Mouse (Mus musculus) cerebellum, postnatal 14 days (tissue): ENCODE data around the gene Ctsll3.

Experiments
- DNase-seq, 2 experiments: peaks; one replicate each; pipeline ENCODE4 v3.0.0; 2021; ENCODE audit warnings: mixed read lengths in 2 of 2

Ctsll3 gene

DNA sequence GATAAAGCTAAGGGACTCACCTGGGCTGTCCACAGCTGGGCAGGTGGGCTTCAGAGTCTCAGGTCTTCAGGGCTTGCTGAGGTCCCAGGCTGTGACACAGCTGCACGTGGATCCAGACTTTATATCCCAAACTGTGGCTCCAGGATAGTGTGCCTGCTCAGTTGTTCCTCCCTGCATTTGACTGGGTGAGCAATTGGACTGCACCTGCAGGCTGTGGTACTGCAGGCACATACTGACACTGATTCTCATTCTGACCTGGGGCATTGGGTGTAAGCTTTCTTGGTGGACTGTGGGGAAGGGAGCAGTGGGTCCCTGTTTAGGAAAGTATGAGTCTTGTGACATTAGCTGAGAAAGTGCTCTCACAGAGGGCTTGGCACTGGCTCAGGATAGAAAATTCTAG lies at the start of gene Ctsll3:
Gene Ctsll3 (minus strand): TSS at position 101 of the 400 bp plus-strand sequence.
- no peak for DNase-seq

DNA sequence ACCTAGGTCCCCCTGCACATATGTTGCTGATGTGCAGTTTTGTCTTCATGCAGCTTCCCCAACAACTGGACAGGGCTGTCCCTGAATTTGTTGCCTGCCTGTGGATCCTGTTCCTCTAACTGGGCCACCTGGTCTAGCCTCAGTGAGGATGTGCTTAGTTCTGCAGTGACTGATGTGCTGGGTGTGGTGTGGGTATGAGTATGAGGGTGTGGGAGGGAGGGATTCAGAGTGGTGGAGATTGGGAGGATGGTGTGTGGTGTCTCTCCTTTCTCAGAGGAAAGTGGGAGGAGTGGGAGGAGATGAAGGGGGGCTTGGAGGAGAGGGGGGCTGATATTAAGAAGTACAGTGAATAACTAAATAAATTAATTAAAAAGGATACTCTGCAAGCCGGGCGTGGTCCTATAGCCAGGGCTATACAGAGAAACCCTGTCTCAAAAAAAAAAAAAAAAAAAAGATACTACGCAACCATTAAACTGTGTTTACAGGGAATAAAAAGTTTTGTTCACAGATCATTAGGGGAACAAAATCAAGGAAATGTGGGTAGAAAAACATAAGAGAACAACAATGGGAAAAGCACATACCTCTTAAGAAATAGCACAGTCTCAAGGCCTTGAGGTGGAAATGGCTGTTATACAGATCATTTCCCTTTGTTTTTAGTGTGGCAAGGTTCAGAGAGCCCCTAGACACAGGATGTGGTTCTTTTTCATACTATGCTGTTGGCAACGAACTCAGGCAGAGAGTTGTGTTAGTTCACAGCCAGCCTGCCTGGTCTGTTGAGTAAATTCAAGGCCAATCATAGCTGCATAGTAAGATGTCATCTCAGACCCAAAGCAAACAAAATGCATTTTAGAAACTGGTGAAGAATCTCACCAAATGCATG lies 45.8 kb upstream of the Ctsll3 start:
- DNase-seq: no peak

DNA sequence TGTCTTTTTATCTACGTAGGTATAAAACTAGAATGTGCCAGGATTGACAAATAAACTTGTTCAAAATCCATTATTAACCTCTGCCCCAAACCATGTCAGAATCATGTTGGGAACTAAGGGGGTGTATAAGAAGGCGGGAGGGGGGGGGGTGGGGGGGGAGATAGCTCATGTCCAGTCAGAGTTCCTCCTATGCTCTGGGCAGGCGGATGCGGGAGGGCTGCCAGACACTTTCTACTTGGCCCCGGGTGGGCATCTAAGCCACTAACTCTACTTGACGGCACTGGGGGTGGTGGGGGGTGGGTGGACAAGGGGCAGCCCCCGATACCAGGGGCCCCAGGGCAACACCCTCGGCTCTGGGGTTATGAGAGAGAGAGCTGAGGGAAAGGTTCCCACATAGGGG lies 40.5 kb upstream of the Ctsll3 start:
- DNase-seq: no peak

DNA sequence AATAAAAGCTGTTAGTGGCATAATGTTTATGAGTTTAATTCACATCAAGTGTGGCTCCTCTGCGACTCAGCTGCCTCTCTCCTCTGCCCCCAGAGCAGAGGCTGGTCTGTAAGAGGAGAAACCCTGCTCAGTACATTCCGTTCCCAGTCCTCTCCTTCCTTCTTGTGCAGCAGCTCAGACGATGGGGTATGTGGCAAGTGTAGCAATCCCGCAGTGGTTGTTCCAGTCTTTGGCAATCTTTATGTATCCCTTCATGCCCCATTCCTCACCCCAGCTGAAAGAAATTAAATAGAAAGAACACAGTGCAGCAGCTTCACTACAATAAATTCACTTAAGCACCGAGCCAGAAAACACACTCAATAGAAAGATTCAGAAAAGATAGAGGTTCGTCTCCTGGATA lies 40.1 kb upstream of the Ctsll3 start:
- no peak for DNase-seq

DNA sequence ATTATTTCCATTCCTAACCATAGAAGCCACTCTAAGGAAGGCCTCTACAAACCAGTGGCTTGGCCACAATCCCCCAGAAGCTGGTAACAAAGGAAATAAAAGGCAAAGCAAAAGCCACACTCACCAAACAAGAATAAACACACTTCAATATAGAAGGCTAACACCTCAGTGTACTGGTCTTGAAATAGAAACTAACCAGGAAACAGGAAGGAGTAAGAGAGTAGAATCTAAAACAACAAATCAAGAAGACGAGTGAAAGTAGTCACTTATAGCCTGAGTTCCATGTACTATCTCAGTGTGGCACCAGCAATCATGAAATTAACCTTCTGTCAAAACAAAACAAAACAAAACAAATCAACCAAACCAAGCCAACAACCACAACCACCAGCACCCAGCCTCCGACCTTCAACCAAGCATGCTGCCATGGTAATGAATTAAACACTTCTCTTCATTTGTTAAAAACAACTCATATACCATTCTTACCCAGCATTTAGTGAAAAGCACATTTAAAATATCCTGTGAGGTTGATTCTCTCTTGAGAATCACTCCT lies 36.8 kb upstream of the Ctsll3 start:
- DNase-seq: no peak

DNA sequence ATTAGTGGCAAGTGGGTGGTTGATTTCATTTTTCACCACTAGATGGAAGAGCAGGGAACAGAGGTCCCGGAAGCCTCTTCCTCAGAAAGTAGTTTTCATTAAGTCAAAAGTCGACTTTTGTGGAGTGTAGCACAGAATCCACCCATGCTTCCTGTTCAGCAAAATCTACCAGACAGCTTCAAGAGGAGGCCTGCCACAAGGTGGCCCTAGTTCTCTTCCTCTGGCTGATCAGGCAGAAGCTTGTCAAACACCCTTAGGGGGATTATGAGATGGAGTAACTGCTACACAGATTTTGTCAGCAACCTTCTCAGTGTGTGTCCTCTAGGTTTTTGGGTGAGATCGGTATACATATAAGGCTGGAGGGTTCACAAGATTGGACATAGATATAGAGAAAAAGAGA lies 23.4 kb upstream of the Ctsll3 start:
- no peak for DNase-seq

DNA sequence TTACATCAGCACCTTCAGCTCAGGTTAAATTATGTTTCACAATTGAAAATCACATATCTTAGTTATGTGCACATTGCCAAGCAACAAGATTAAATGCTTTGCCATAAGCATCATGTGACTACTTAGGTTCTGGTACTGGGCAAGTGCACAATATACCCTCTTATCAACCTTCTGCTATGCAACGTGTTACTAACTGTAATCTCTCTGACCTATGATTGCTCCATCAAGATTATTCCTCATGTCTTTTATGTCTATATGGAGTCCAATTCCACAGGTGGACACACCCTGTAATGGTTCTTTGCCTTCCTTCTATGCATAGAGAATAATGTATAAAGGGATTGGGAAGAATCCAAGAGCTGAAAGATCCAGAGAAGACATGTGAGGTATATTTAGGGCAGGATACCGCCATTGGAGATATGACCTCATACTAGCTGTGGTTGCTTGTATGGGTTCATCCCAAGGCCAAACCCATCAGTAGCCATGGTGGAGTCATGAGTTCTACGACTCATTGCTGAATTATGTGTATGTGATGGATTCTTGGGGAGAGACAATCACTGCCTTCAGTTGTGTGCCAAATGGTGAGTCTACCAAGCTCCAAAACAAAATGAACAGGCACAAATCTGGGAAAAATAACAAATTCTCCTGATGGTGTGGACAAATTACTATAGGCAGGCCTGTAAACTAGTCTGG lies 18.0 kb upstream of the Ctsll3 start:
- DNase-seq: no peak

DNA sequence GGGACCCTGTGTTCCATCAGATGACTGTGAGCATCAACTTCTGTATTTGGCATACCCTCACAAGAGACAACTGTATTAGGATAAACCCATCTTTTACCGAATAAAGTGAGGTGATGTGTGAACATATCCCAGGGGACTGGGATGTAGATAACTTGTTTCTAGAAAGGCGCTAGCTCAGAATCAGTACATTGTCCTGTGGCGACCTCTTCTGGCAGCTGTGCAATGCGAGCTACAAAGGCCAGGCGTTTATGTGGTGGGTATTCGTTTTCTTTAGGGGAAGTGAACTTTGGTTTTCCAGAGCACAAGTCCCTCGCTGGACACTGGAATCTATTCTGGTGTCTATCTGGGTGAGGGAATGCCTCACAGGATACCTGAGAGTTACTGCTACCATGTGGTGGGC lies 16.8 kb upstream of the Ctsll3 start:
- peak; percentile 17 to 35 for DNase-seq

DNA sequence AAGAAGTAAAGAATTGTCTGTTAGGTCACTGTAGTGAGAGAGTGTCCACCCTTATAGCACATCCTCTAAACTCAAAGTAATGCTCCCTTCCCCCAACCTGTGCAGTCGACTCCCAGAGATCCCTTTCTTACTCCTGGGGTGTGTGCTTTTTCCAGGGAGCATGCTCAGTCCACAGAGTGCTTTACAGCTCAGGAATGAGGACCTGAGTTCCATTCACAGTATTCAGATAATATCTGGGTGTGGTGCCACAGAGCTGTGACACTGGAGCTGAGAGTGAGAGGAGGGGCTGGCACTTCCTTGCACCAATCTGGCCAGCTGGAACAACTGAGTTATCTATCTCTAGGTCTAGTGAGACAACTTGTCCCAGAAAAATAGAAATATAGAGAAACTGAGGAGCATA lies 11.1 kb upstream of the Ctsll3 start:
- DNase-seq: no peak

DNA sequence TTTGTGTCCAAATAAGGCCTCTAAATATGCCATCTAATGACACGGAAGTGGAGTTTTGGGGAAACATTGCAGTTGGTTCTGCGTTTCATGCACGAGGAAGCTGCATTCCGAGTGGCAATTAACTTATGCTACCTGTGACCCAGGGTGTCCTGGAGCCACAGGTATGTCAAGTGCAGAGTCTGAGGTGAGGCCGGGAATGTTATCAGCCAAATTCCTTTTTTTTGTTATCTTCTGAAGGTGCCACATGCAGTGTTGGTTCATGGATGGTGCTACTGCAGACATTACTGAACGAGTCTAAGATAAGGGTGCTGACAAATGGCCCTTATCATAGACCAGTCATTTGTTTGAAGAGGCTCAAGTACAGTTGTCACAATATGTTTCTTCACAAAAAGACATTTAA lies 10.1 kb upstream of the Ctsll3 start:
- DNase-seq: no peak

DNA sequence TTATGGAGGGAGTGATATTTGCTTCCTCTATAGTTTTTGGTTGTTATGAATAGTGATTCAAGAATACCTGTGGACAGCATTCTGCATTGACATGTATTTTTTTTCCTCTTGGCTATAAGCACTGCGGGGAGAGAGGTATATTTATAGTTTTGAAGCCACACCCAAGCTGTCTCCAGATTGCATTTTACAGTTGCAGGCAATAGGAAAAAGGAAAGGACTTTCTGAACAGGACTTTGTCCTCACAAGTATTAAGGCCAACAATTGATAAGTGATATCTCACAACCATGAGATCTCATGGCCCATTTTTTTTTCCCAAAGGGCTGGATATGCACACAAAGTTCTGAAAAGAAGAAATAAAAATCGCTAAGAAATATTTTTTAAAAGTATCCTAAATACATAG lies 7.0 kb upstream of the Ctsll3 start:
- DNase-seq: no peak

DNA sequence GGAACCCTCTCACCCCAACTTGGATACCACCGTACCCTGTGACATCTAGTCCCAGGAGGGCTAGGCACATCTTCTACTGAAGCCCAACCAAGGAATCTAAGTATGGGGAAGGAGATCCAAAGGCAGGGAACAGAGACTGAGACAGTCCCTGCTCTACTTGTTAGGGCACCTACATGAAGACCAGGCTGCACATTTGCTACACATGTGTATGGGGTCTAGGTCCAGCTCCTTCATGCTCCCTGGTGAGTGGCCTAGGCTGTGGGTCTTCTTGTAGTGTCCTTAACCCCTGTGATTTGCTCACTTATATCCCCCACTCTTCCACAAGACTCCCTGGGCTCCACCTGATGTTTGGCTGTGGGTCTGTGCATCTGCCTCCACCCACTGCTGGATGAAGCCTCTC lies 13.2 kb downstream of the Ctsll3 start:
- DNase-seq: no peak

DNA sequence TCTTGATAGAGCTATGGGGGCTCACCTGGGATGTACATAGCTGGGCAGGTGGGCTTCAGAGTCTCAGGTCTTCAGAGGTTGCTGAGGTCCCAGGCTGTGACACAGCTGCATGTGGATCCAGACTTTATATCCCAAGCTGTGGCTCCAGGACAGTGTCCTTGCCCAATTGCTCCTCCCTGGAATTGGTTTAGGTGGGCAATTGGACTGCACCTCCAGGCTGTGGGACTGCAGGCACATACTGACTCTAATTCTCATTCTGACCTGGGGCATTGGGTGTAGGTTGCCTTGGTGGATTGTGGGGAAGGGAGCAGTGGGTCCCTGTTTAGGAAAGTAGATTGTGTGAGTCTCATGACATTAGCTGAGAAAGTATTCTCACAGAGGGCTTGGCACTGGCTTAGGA lies 16.4 kb downstream of the Ctsll3 start, which contains the start of gene BC051665:
Gene BC051665 (minus strand): TSS at position 101 of the 400 bp plus-strand sequence.
- no peak for DNase-seq

DNA sequence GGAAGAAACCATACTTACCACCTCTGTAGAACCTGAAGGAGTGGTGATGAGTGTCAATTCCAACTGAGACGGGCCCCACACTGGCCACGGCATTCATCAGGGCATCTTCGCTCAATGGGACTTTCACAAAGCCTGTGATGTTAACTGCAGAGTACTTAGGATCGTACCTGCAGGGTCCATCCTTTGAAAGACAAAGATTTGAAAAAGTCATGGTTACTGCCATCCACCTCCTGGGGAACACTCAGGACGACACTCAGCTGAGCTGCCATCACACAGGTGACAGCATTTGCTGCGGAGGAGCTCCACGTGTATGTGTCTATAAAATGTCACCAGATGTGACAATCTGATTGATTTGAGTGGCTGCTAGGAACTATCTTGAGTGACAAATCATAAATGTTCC lies 19.3 kb downstream of the Ctsll3 start:
- no peak for DNase-seq

DNA sequence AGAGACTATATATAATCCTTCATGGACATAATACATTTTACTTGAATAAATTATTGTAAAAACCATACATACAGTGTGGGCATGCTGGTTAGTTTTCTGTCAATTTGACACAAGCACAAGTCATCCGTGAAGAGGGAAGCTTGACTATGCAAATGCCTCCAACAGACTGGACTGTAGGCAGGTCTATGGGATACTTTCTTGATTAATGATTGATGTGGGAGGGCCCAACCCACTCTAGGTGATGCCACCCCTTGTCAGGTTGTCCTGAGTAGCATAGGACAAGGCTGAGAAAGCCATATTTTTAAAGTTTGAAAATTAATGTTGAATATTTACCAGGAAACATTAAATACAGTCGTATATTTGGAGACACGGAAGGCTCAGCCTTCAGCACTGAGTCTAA lies 22.1 kb downstream of the Ctsll3 start:
- DNase-seq: no peak

DNA sequence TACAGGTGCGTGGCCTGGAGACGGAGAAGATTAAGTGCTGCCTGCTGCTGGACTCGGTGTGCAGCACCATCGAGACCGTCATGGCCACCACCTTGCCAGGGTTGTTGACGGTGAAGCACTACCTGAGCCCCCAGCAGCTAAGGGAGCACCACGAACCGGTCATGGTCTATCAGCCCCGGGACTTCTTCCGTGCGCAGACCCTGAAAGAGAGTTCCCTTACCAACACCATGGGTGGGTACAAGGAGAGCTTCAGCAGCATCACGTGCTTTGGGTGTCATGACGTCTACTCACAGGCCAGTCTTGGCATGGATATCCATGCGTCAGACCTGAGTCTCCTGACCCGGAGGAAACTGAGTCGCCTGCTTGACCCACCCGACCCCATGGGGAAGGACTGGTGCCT lies 41.5 kb downstream of the Ctsll3 start:
- no peak for DNase-seq

DNA sequence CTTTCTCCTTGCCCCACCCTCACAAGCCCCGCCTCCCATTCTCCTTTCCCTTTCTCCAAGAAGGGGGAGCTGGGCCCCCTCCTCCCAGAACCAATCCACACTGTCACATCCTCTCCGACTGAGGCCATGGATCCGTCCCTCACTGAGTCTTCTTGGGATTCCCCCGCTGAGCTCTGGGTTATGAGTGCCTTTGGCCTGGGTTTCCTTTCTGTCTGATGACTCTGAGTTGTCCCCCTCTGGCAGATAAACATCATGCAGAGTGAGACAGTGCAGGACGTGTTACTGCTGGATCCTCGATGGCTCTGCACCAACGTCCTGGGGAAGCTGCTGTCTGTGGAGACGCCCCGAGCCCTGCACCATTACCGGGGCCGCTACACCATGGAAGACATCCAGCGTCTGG lies 42.3 kb downstream of the Ctsll3 start:
- DNase-seq: no peak

DNA sequence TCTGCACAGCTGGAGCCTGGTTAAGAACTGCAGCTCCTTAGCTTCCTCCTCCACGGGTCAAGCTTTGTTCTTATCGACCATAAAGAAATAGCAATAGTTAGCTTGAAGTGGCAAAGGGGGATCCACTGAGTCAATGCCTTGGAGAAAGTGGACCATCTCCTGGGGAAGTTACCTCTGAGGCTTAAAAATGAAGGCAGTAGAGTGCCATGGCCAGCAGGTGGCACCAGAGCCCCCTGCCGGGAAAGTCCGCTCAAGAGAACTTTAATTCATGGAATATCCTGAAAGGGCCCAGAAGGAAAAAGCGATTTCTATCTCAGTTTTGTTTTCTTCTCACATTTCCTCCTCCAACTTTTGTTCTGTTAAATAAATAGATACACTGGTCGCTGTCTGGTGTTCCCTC lies 43.5 kb downstream of the Ctsll3 start:
- DNase-seq: peak; percentile 32 to 53

DNA sequence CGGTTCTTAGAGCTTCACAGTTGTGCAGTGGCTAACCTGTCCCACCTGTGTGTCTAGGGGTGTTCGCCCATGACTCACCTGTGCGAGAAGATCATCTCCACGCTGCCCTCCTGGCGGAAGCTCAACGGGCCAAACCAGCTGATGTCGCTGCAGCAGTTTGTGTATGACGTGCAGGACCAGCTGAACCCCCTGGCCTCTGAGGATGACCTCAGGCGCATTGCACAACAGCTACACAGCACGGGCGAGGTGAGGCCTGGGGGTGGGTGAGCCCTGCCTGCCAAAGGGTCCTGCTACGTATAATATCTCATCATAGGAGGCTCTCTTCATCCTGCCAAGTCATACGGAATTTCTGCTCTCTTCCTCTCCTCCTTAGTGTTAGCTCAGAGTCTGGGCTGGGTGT lies 45.4 kb downstream of the Ctsll3 start:
- no peak for DNase-seq

DNA sequence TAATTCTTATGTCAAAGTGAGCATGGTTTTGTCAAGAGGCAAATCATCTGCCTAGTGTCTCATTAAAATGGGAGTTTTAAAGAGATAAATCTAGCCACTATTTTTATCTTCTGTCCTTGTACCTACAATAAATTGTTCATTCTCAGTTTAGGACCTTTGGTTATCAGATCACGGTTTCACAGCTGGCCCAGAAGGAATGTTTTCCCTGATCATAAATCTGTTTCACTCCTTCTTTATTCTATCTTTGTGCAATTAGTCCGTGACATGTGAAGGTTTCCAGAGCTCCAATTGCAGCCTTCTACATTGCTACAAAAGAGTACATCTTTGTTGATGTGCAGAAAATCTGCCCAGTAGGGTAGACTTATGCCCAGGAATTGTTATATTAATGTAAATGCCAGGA lies 47.4 kb downstream of the Ctsll3 start:
- no peak for DNase-seq

DNA sequence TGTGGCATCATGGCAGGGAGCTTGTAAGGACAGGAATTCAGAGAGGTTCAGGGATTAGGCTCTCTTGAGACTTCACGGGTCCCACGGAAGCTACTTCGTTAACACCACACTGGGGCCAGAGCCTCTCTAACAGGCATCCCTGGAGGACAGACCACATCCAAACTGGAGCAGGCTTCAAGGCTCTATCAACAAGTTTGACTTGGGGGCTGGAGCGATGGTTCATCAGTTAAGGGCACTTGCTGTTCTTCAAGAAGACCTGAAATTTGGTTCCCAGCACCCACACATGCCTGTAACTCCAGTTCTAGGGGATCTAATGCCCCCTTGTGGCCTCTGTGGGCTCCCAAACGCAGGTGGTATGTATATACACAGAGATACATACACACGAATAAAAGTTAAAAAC lies 49.4 kb downstream of the Ctsll3 start:
- DNase-seq: no peak

DNA sequence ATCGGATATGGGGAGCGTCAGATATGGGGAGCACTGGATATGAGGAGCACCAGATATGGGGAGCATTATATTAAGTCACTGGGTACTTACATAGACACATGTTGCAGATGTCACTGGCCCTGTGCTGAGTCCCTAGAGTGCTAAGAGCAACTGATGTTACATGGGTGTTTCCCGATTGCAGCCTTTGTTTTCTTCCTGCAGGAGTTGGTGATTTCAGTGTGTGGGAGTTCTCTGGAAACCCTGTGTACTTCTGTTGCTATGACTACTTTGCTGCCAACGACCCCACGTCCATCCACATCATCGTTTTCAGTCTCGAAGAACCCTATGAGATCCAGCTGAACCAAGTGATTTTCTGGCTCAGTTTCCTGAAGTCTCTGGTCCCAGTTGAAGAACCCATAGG lies 51.7 kb downstream of the Ctsll3 start:
- DNase-seq: no peak

DNA sequence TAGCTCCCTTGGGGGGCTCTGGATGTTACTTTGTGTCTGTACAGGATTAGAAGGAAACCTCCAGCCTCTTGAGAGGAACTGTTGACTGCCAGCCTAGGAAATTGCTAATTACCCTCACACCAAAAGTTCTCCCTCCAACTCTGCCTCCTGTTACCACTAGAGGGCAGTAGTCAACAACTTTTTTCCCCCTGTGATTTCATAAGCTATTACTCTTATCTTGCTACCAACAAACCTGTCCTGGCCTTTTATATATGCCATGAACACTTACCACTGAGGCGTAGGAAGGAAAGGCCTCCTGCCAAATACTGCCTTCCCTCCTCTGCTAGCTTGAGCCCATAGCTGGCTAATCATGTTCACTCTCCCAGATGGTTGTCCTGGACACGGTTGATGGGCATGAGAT lies 54.1 kb downstream of the Ctsll3 start:
- no peak for DNase-seq
